Mouse (Mus musculus) CH12.LX (cell line): Measurements from ENCODE around the gene Zfp827.

Source experiments
- CTCF ChIP-seq, 2 experiments: IDR thresholded peaks in 1 of 2; conservative IDR thresholded peaks in 1 of 2; 2 replicates each; pipeline ENCODE4 v1.5.1; 2011 to 2012; ENCODE audit warnings: low read depth in 2 of 2, low read length in 2 of 2, improper control_type of control experiment in 1 of 2, inconsistent platforms in 1 of 2, mild to moderate bottlenecking in 1 of 2, moderate library complexity in 1 of 2
- KAT2A ChIP-seq: IDR thresholded peaks from 2 replicates; pipeline ENCODE4 v1.6.1; 2012; ENCODE audit warnings: low read length, improper control_type of control experiment, inconsistent platforms; ENCODE audit not compliant: insufficient replicate concordance
- RCOR1 ChIP-seq: conservative IDR thresholded peaks from 2 replicates; pipeline ENCODE4 v1.6.1; 2012; ENCODE audit warnings: low read depth, mild to moderate bottlenecking, inconsistent platforms, low read length, improper control_type of control experiment
- TBP ChIP-seq: conservative IDR thresholded peaks from 2 replicates; pipeline ENCODE4 v1.6.1; 2011; ENCODE audit warnings: low read depth, low read length, improper control_type of control experiment
- TCF12 ChIP-seq: IDR thresholded peaks from 2 replicates; pipeline ENCODE4 v1.6.1; 2014; ENCODE audit warnings: low read depth, mild to moderate bottlenecking, inconsistent platforms, low read length, improper control_type of control experiment
- ZKSCAN1 ChIP-seq: IDR thresholded peaks from 2 replicates; pipeline ENCODE4 v1.6.1; 2012; ENCODE audit warnings: low read depth, inconsistent platforms, low read length, improper control_type of control experiment, borderline replicate concordance
- ZNF384 ChIP-seq: IDR thresholded peaks from 2 replicates; pipeline ENCODE4 v1.6.1; 2012; ENCODE audit warnings: low read depth, low read length, improper control_type of control experiment, inconsistent platforms

DNA sequence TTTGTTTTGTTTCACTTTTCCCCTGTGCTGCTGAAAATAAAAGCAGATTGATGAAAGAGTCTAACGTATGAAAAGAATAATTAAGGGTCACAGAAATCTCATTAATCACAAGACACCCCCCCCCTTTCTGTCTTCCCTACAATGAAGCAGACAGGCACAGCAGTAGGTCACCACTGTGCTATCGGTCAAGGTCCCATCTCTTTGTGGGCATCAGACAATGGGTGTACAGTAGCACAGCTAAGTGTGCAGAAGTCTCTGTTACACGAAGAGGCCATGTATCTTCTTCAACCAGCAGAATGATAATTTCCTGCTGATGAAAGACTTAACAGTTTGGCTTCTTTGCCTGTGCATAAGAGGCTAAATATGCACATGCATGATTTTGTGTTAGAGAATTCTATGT lies 170.4 kb downstream of the Zfp827 start:
- no peak for TF ChIP-seq TCF12
- no peak for TF ChIP-seq CTCF (conservative IDR thresholded peaks at IDR 0.05 in 1 of 2, IDR thresholded peaks at IDR 0.05 in 1 of 2; ENCODE audit: low read depth in 2 of 2, low read length in 2 of 2)
- TF ChIP-seq RCOR1: no peak
- TF ChIP-seq KAT2A: no peak
- TF ChIP-seq ZNF384: no peak
- TF ChIP-seq TBP: no peak
- no peak for TF ChIP-seq ZKSCAN1
